Mouse (Mus musculus) right cerebral cortex, postnatal 14 days (tissue): Measurements from ENCODE around the gene Mtln.

Experiments
- DNase-seq: peaks from one replicate; pipeline ENCODE4 v3.0.0; 2022

Gene Mtln

DNA sequence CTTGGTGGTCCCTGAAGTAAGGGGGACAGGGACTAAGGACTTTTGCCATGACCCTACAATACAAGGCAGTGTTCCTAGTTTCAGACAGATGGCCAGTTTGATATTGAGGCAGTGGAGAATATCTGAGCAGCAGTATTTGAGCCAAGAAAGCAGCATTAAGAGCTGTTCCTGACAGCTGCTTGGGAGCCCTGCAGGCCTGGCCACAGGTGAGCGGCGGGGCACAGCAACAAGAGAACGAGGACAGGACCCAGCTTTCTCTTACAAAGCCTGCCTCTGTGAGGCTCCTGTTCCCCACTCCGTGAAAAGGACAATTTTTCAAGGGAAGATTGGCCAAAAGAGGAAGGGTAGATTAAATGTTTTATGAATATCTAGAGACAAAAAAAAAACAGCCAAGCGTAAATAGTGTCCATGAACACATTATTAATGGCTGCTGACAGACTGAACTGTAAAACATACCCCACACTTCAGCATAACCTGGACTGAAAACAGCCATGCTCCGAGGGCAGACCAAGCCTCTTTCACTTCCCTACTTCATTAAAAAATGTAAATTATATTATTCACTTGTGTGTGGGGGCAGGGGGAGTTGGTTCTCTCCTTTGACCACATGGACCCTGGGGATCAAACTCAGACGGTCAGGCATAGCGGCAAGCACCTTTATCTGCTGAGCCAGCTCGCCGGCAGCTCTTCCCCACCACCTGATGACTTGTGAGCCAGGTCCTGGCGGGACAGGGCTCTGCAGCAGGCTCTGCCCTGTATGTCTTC, 40.3 kb downstream of the Mtln start:
- DNase-seq = no peak

DNA sequence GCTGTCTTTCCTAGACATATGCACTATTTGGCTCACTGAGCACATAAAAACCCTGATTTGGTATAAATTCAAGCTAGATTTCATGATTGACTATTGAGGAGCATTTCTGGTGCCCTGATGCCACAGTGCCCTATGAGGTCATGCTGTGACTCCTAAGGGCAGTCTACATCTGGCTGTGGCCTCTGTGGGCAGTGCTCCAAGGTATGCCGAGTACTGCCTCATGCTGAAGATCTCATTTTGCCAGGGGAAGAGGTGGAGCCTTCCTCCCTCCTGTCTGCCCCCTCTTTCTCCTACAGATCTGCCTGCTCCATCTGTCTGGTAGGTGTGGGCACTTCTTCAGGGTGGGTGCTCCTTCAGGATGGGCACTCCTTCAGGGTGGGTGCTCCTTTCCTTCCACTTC, 42.9 kb downstream of the Mtln start:
- no peak for DNase-seq

DNA sequence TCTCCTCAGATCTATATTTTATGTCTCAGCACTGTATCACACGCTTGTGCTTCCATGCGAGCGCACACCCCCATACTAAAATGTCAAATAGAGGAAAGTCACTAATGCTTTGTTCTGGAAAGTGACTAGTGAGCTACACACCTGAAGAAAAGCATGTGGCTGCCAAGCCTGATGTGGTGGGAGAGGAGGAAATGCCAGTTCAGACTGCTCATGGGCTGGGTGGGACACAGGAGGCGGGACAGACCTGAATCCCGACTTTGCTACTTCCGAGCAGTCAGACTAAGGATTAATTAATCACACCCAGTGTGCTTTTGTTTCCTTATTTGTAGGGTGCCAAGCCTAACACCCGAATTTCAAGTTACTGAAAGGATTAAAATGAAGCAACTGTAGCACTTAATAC, 44.0 kb downstream of the Mtln start:
- no peak for DNase-seq

DNA sequence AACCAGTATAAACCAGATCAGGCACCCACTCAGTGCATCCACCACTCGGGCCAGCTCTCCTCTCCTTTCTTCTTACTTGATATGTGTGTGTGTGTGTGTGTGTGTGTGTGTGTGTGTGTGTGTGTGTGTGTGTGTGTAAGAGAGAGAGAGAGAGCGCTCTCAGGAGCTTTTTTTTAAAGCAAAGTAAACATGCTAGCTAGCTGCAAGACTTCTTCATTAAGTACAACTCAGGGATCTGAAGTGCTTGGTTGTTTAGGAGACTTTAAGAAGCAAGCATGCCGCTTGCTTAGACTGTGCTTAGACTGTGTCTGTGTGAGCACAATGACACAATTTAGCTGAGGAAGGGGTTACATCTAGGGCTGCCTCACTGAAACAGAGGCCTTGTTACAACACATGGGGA, 49.7 kb downstream of the Mtln start:
- DNase-seq = no peak
